Mouse (Mus musculus) liver, embryonic 14.5 days (tissue): ENCODE measurements around the gene Mbnl2.

ENCODE experiments used
- CTCF ChIP-seq: IDR thresholded peaks from 2 replicates; pipeline ENCODE4 v1.5.1; 2016; ENCODE audit warnings: antibody characterized with exemption, low read depth, control low read depth
- EP300 ChIP-seq: IDR thresholded peaks from 2 replicates; pipeline ENCODE4 v1.6.1; 2016; ENCODE audit warnings: antibody characterized with exemption, low read depth

DNA sequence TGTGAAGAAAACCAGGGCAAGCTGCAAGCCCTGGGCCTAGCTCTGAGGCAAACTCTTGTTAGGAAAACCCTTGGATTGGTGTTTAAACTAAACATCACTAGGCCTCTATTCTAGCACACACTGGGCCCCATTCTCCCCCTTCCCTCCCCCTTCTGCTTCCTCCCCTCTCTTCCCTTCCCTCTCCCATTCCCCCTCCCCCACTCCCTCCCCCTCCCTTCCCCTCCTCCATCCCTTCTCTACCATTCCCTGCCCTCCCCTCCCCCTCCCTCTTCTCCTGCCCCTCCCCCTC lies 12.5 kb downstream of the Mbnl2 start:
- TF ChIP-seq EP300 (no peak), CTCF (no peak)
